In the genomic region with DNA sequence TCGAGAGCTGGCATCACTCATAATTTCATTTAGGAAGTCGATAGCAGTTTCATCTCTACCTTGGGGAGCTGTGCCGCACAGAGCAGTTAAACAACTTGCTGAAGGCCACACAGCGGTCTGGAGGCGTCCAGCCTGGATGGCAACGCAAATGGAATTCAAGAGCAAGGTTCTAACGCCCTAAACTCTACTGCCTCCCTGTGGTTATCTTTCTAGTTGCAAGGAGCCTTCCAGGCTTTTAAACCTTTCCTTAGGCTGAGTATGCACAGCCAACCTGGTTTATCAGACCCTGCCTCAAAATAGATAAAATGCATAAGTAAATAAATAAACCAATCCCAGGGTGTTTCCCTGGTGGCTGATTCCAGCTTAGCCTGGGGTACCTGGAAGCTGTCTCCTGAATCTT, we compare ENCODE assay signal across 9 mouse cellular contexts. TPM values are rescaled to one million over a fixed set of nuclear protein-coding genes. Genes with fewer than 3 reads are reported as not detected.
A peak's percentile ranks its signal among the peaks of the same experiment; 100 is the strongest.
DNase-seq lines count a peak whose midpoint lies in the region; ATAC-seq and TF ChIP-seq lines count a peak whose summit lies in the region.
"Had no signal": no experiment of that assay in that cellular context is flagged by ENCODE, and none has a peak within 500 bp of the region (broad histone marks: within the 10 kb centered on the region; RNA-seq: fewer than 3 reads in every experiment).

No protein-coding gene starts in this region.

- no peak overlapping the region for H3ac ChIP-seq in C2C12 (ENCODE audit: control insufficient read depth, insufficient read length, low read depth)

- H3K9me3 ChIP-seq in forebrain, embryonic 10.5 days = no peaks in the 10 kb centered on the region
- no peaks in the 10 kb centered on the region for H3K9me3 ChIP-seq in forebrain, embryonic 12.5 days
- H3K9me3 ChIP-seq in limb, embryonic 11.5 days (ENCODE audit: control insufficient read depth, low read length) = no peaks in the 10 kb centered on the region
- H3K9me3 ChIP-seq: liver, embryonic 15.5 days had no signal

- no peak overlapping the region for H3K4me3 ChIP-seq in forebrain, embryonic 10.5 days
- H3K4me3 ChIP-seq in forebrain, embryonic 12.5 days (replicated peaks) = no peak overlapping the region
- no peak overlapping the region for H3K4me3 ChIP-seq in C2C12 (ENCODE audit: insufficient read depth, poor library complexity, severe bottlenecking)
- H3K4me3 ChIP-seq in limb, embryonic 11.5 days (ENCODE audit: low read depth, low read length) = no peak overlapping the region
- H3K4me3 ChIP-seq: liver, embryonic 15.5 days had no signal

- WGBS in forebrain, embryonic 10.5 days = 30% methylated on average over 7 of the region's 7 CpGs
- 20% methylated on average over 7 of the region's 7 CpGs for WGBS in forebrain, embryonic 12.5 days
- 26% methylated on average over 7 of the region's 7 CpGs for WGBS in limb, embryonic 11.5 days

- no peak overlapping the region for H3K9ac ChIP-seq in forebrain, embryonic 12.5 days
- H3K9ac ChIP-seq in limb, embryonic 11.5 days (ENCODE audit: low read length) = no peak overlapping the region
- H3K9ac ChIP-seq: liver, embryonic 15.5 days had no signal

- H3K4me2 ChIP-seq in forebrain, embryonic 12.5 days = no peak overlapping the region
- H3K4me2 ChIP-seq in limb, embryonic 11.5 days (ENCODE audit: low read depth, severe bottlenecking) = no peak overlapping the region
- H3K4me2 ChIP-seq: liver, embryonic 15.5 days had no signal

- peak; percentile 37 for DNase-seq in forebrain, embryonic 10.5 days (ENCODE audit: extremely low spot score, low spot score)
- peak; percentile 89 for DNase-seq in brain, adult 2 months (ENCODE audit: low read depth, low spot score)
- DNase-seq in kidney, adult 18-20 months = peak; percentile 60
- DNase-seq in limb, embryonic 11.5 days (ENCODE audit: low spot score) = peak; percentile 62
- peak; percentile 84 for DNase-seq in retina, postnatal 1 day

- ATAC-seq in forebrain, embryonic 12.5 days (ENCODE audit: low FRiP score) = no peak
- peak; percentile 59 for ATAC-seq in frontal cortex, adult (ENCODE audit: low TSS enrichment)
- ATAC-seq in limb, embryonic 11.5 days (ENCODE audit: insufficient number of reproducible peaks, low FRiP score, low TSS enrichment, low read depth) = no peak

- peaks cover 18% of the 10 kb centered on the region for H3K36me3 ChIP-seq in forebrain, embryonic 10.5 days (replicated peaks)
- H3K36me3 ChIP-seq in forebrain, embryonic 12.5 days (replicated peaks) = 0 out of 2 replicates have a peak, but pooled peaks cover 6% of the 10 kb centered on the region
- peaks cover 9% of the 10 kb centered on the region for H3K36me3 ChIP-seq in C2C12 (ENCODE audit: control insufficient read depth, insufficient read depth)
- H3K36me3 ChIP-seq in limb, embryonic 11.5 days (ENCODE audit: control insufficient read depth, insufficient read depth, low read length) = 0 out of 2 replicates have a peak, but pooled peaks cover 3% of the 10 kb centered on the region

- H3K27me3 ChIP-seq in forebrain, embryonic 10.5 days (ENCODE audit: poor library complexity, severe bottlenecking) = no peaks in the 10 kb centered on the region
- no peaks in the 10 kb centered on the region for H3K27me3 ChIP-seq in forebrain, embryonic 12.5 days
- H3K27me3 ChIP-seq in C2C12 (ENCODE audit: control insufficient read depth, insufficient read depth, insufficient read length) = no peaks in the 10 kb centered on the region
- H3K27me3 ChIP-seq in limb, embryonic 11.5 days (ENCODE audit: control insufficient read depth, insufficient read depth, low read length) = no peaks in the 10 kb centered on the region
- H3K27me3 ChIP-seq: liver, embryonic 15.5 days had no signal

- no peak overlapping the region for H3K27ac ChIP-seq in forebrain, embryonic 10.5 days
- no peak overlapping the region for H3K27ac ChIP-seq in forebrain, embryonic 12.5 days
- no peak overlapping the region for H3K27ac ChIP-seq in limb, embryonic 11.5 days (replicated peaks; ENCODE audit: low read depth, low read length)
- H3K27ac ChIP-seq: liver, embryonic 15.5 days had no signal

- peaks cover 13% of the 10 kb centered on the region for H3K4me1 ChIP-seq in forebrain, embryonic 10.5 days
- no peaks in the 10 kb centered on the region for H3K4me1 ChIP-seq in forebrain, embryonic 12.5 days
- no peaks in the 10 kb centered on the region for H3K4me1 ChIP-seq in limb, embryonic 11.5 days (ENCODE audit: control insufficient read depth, insufficient read depth, low read length)

- H3K79me3 ChIP-seq in C2C12 (ENCODE audit: low read depth) = no peaks in the 10 kb centered on the region

- peak; percentile 35 for TF ChIP-seq CTCF in C2C12 (IDR thresholded peaks at IDR 0.05; ENCODE audit: control insufficient read depth, insufficient read depth, insufficient read length)

- no peaks in the 10 kb centered on the region for H3K79me2 ChIP-seq in C2C12 (ENCODE audit: control insufficient read depth, insufficient read depth)

TF ChIP-seq in C2C12, 6 proteins besides CTCF, POLR2A, EP300 and RAD21:
- TF ChIP-seq MYOG (IDR thresholded peaks at IDR 0.05; ENCODE audit: control insufficient read depth, extremely low read depth, insufficient read length) (no peak), MYOD1 (IDR thresholded peaks at IDR 0.05; ENCODE audit: control insufficient read depth, insufficient read length, low read depth) (no peak), FOSL1 (IDR thresholded peaks at IDR 0.05; ENCODE audit: insufficient read depth, low read length, poor library complexity, severe bottlenecking) (no peak), MAX (IDR thresholded peaks at IDR 0.05) (no peak), USF1 (IDR thresholded peaks at IDR 0.05; ENCODE audit: low read depth) (no peak), CEBPB (IDR thresholded peaks at IDR 0.05; ENCODE audit: low read depth) (no peak)

RNA-seq across cellular contexts. Expression of a gene that starts 18.9 kb away (rescaled TPM):
- polyA plus RNA-seq in forebrain, embryonic 10.5 days (2016; fragmentation: Nextera tagmentation; extraction: Ambion mirVana) = 799 and 813 TPM in 2 replicates
- 567 and 599 TPM in 2 replicates for polyA plus RNA-seq in forebrain, embryonic 12.5 days (2016; fragmentation: Nextera tagmentation; extraction: Ambion mirVana)
- 50.9 TPM for polyA plus RNA-seq in C2C12 (2012; fragmentation: generic; extraction: Trizol)
- polyA plus RNA-seq in limb, embryonic 11.5 days (2014; fragmentation: Nextera tagmentation; extraction: Ambion mirVana) = 624 and 640 TPM in 2 replicates

RNA-seq across cellular contexts. Expression of a gene that starts 45.0 kb away (rescaled TPM):
- 1.4 and 1.7 TPM in 2 replicates for polyA plus RNA-seq in forebrain, embryonic 10.5 days (2016; fragmentation: Nextera tagmentation; extraction: Ambion mirVana)
- 2.4 and 3.1 TPM in 2 replicates for polyA plus RNA-seq in forebrain, embryonic 12.5 days (2016; fragmentation: Nextera tagmentation; extraction: Ambion mirVana)
- 0.47 TPM for polyA plus RNA-seq in C2C12 (2012; fragmentation: generic; extraction: Trizol)
- 1.5 TPM in 2 replicates for polyA plus RNA-seq in limb, embryonic 11.5 days (2014; fragmentation: Nextera tagmentation; extraction: Ambion mirVana)

RNA-seq across cellular contexts. Expression of a gene that starts 59.9 kb away (rescaled TPM):
- polyA plus RNA-seq in forebrain, embryonic 10.5 days (2016; fragmentation: Nextera tagmentation; extraction: Ambion mirVana) = 11.2 and 11.7 TPM in 2 replicates
- 17.3 and 18.3 TPM in 2 replicates for polyA plus RNA-seq in forebrain, embryonic 12.5 days (2016; fragmentation: Nextera tagmentation; extraction: Ambion mirVana)
- 13.0 TPM for polyA plus RNA-seq in C2C12 (2012; fragmentation: generic; extraction: Trizol)
- polyA plus RNA-seq in limb, embryonic 11.5 days (2014; fragmentation: Nextera tagmentation; extraction: Ambion mirVana) = 21.2 and 22.5 TPM in 2 replicates

Comparison
In these comparisons a context has a peak if more than half of its experiments do, and no peak if none do; other contexts are left out.
1. DNase-seq: peak in every context shown above with its lines; median percentile 89 in brain, adult 2 months; 84 in retina, postnatal 1 day; 62 in limb, embryonic 11.5 days; 60 in kidney, adult 18-20 months; 37 in forebrain, embryonic 10.5 days.
2. RNA of a gene that starts 18.9 kb away (polyA plus RNA-seq): 799 to 813 TPM in forebrain, embryonic 10.5 days, 624 to 640 TPM in limb, embryonic 11.5 days and 567 to 599 TPM in forebrain, embryonic 12.5 days; 50.9 TPM in C2C12 (single experiment); every median in the first group is over 10 times any median in the second.